Mouse (Mus musculus): Measurements from ENCODE around the gene Ly6g.
A peak's percentile ranks its signal among the peaks of the same experiment; 100 is the strongest.
"Not testable (repeated sequence)": the region's sequence is repeated elsewhere in the genome, so short reads cannot be mapped to it uniquely, and the experiment has no call there.

Ly6g gene

DNA sequence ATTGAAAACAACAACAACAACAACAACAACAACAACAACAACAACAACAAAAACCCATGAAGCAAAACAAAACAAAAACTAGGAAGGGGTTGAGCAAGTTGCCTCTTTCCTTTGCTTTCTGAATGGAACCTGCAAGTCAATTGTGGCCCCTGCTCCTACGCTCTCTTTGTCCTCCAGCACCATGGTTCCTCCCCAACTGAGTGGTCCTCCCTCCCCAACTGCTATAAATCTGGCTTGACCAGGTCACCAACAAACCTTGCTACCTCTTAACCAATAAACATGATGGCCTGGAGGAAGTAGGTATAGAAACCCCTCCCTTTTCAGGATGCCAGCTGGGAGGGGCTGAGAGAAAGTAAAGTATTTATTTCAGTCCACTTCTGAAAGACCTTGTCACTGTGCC is at the start of gene Ly6g:
Gene Ly6g, plus strand, starts transcription at position 301 of the 400 bp plus-strand sequence.
- no peak for ATAC-seq (ENCODE audit: low TSS enrichment)

DNA sequence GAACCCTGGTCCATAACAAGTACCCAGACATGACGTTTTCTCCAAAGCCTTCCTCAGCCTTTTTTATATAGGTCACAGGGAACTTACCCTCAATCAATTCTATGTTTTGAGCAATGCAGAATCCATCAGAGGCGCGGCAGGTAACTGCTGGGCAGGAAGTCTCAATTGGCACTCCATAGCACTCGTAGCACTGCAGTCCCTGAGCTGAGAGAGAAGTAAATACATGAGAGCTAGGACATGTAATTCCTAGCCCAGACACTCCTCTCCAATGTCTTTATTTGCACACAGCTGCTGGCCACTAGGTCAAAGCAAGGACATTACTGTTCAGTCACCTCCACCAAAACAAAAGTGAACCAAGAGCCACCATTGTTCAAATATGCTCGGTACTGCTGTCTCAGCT is 44.6 kb upstream of the Ly6g start:
- not testable (repeated sequence) for ATAC-seq (ENCODE audit: low TSS enrichment)

DNA sequence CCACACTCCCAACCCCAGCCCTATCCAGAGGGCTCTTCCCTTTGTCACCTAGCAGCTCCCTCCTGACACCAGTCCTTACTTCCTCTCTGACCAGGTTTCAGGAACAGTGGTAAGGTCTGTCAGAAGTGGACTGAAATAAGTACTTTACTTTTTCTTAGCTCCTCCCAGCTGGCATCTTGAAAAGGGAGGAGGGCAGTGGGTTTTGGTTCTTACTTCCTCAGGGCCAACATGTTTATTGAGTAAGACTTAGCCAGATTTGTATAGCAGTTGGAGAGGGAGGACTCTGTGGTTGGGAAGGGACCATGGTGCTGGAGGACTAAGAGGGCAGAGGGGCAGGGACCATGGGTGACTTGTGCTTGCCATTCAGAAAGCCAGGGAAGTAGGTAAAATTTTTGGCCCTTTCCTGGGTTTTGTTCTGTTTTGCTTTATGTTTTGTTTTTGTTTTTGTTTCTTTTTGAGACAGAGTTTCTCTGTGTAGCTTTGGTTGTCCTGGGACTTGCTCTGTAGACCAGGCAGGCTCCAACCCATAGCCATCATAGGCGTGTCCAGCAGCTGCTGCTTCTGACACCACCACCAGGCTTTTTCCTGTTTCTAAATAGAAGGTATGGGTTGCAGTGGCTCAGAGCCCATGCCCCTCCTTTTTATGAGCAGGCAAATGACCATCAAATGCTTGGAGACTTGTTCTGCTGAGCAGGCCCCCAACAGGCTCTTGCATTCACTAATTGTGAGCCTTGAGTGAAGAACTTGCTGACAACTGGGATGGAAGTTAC is 43.0 kb upstream of the Ly6g start, which contains the start of gene Ly6c2:
Gene Ly6c2, minus strand, starts transcription at position 110 of the 770 bp plus-strand sequence.
- not testable (repeated sequence) for ATAC-seq (ENCODE audit: low TSS enrichment)

DNA sequence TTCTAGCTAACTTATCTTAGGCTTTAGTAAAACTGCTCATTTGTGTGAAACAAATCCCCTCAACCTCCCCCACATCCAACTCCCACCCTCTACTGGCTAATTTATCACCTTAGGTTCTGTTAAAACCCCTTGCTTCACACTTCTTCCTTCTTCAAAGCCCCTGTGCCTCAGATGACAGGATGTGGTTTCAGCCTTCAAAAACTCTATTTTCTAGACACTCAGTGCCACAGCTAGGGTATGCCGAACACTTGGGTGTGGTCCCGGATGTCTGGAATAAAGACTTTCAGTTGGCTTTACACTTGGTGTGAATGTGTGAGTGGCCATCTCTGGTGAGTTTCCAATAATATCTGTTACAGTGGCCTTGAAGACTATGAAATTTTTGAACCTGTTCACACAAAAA is 38.5 kb upstream of the Ly6g start:
- no peak for ATAC-seq (ENCODE audit: low TSS enrichment)

DNA sequence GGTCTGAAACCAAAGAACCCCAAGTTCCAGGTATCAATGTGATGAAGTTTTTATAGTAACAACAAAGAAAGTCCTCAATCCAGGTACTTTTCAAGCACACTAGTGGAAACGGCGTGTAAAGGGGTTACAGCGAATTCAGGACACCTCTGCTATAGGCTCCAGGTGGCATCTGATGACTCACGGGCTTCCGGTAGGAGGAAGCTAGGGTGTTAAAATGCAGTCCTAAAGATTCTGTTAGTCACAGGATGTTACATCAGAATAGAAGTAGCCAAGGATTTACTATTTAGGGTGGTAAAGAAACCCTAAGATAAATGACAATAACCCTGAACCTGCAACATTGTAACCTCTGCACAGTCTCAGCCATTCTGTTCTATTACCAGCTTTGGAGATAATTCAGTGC is 37.6 kb upstream of the Ly6g start:
- ATAC-seq (ENCODE audit: low TSS enrichment), result not testable (repeated sequence)

DNA sequence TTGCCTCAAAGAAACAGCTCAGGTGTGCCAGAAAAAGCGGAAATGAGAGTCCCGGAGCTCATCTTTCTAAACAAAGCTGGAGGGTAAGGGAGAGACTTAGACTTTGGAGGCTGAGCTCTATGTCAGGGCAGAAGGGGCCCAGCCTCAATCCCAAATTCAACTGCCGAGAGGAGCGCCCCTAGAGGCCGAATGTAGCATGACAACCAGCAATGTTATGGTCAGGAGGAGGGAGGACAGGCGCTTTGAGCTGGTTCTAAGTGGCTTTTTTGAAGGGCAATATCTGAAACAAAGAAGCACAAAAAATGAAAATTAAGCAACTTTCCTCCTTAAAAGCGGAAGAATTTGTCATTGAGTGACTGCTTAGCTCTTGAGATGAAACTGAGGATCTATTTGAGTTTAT is 36.3 kb upstream of the Ly6g start:
- not testable (repeated sequence) for ATAC-seq (ENCODE audit: low TSS enrichment)

DNA sequence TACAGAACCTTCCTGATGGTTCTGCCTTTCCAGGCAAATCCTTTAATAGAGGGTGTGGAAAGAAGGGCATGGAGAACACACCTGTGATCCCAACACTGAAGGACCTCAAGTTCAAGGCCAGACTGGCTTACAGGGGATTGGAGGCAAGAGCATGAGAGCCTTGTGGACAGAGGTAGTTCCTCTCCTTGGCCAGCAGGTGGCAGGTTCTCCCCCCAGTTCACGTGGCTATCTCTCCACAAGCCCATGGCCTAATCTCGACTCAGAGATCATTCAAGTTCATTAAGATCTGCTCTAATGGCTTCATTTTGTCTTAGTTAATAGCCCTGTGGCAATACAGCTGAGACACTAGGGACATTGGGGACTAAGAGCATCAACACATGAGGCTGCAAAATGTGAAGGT is 35.0 kb upstream of the Ly6g start:
- ATAC-seq (ENCODE audit: low TSS enrichment), result no peak

DNA sequence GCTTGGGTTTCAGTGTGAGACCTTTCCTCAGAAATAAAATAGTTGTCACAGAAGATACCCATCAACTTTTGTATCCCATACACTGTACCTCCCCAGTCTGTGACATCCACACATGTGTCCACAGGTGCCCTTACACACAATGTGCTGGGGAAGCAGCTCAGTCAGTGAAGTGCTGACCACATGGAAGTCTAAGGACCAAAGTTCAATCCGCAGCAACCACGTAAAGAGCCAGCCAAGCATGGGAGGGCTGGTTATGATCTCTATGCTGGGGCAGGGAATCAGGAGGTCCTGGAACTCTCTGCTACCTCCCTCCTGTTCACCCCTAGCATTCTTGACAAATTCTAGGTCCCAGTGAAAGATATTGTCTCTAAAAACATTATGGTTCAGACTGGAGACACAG is 22.7 kb upstream of the Ly6g start:
- not testable (repeated sequence) for ATAC-seq (ENCODE audit: low TSS enrichment)

DNA sequence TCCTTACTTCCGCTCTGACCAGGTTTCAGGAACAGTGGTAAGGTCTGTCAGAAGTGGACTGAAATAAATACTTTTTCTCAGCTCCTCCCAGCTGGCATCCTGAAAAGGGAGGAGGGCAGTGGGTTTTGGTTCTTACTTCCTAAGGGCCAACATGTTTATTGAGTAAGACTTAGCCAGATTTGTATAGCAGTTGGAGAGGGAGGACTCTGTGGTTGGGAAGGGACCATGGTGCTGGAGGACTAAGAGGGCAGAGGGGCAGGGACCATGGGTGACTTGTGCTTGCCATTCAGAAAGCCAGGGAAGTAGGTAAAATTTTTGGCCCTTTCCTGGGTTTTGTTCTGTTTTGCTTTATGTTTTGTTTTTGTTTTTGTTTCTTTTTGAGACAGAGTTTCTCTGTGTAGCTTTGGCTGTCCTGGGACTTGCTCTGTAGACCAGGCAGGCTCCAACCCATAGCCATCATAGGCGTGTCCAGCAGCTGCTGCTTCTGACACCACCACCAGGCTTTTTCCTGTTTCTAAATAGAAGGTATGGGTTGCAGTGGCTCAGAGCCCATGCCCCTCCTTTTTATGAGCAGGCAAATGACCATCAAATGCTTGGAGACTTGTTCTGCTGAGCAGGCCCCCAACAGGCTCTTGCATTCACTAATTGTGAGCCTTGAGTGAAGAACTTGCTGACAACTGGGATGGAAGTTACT is 19.8 kb upstream of the Ly6g start:
- ATAC-seq (ENCODE audit: low TSS enrichment), result not testable (repeated sequence)

DNA sequence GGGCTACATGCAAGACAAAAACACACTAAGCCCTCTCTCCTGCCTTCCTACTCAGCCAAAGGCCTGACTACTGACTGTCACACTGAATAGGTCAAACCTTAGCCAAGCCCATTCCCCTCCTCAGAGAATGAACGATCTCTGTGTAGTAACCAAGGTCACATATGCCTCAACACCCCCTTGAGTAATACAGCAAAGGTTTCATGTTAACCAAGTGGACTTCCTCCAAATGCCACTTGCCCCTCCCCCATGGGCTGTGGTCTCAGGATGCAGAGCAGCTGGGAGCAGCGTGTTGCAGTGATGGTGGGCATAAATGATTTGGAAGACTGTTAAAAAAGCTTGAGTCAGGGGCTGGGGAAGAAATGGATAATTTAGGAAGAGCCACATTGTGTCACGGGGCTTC is 17.3 kb upstream of the Ly6g start:
- not testable (repeated sequence) for ATAC-seq (ENCODE audit: low TSS enrichment)

DNA sequence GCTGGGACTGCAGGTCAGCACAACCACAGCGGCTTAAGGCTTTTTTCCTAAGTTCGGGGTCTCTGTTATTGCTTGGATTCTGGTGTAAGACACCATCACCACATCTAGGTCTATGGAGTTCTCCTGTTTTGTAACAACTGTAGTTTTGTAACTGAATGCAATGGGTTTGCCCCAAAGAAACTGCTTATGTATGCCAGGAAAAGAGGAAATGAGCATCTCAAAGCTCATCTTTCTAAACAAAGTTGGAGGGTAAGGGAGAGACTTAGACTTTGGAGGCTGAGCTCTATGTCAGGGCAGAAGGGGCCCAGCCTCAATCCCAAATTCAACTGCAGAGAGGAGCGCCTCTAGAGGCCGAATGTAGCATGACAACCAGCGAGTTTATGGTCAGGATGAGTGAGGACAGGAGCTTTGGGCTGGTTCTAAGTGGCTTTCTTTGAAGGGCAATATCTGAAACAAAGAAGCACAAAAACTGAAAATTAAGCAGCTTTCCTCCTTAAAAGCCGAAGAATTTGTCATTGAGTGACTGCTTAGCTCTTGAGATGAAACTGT is 13.2 kb upstream of the Ly6g start:
- ATAC-seq (ENCODE audit: low TSS enrichment), result not testable (repeated sequence)

DNA sequence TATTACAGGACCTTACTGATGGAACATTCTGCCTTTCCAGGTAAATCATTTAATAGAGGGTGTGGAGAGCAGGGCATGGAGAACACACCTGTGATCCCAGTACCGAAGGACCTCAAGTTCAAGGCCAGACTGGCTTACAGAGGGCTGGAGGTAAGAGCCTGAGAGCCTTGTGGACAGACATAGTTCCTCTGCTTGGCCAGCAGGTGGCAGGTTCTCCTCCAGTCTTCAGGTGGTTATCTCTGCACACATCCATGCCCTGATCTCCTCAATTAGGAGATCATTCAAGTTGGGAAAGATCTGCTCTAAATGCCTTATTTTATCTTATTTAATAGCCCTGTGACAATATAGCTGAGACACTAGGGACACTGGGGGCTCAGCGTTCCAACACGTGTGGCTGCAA is 11.3 kb upstream of the Ly6g start:
- no peak for ATAC-seq (ENCODE audit: low TSS enrichment)

DNA sequence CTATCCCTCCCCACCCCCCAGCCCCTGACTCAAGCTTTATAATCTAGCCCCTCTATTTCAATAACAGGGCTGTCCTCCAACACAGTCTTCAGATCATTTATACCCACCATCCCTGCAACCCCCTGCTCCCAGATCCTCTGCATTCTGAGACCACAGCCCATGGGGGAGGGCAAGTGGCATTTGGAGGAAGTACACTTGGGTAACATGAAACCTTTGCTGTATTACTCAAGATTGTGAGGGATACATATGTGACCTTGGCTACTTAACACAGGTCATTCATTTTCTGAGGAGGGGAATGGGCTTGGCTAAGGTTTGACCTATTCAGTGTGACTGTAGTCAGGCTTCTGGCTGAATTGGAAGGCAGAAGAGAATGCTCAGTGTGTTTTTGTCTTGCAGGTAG is 2.0 kb upstream of the Ly6g start:
- ATAC-seq (ENCODE audit: low TSS enrichment), result no peak

DNA sequence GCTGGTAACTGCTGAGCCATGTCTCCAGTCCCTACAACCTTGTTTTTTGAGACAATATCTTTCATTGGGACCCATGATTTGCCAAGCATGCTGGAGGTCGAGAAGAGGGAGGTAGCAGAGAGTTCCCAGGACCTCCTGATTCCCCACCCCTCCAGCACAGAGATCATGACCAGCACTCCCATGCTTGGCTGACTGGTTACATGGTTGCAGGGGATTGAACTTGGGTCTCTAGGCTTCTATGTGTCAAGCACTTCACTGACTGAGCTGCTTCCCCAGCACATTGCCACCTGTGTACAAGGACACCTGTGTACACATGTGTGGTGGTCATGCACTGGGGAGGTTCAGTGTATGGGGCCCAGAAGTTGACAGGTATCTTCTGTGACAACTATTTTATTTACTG is 2.6 kb downstream of the Ly6g start:
- ATAC-seq (ENCODE audit: low TSS enrichment), result no peak

DNA sequence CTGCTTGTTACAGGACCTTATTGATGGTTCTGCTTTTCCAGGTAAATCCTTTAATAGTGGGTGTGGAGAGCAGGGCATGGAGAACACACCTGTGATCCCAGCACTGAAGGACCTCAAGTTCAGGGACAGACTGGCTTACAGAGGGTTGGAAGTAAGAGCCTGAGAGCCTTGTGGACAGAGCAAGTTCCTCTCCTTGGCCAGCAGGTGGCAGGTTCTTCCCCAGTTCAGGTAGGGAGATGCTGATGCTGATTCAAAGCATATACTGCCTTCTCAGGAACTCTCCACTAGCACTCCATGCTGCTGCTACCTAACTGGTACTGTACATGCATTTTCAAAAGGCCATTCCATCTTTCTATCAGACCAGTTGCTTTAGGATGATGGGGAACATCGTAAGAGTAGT is 20.5 kb downstream of the Ly6g start:
- peak; percentile 70; the same call in 1 of the 2 replicates for ATAC-seq (ENCODE audit: low TSS enrichment)

DNA sequence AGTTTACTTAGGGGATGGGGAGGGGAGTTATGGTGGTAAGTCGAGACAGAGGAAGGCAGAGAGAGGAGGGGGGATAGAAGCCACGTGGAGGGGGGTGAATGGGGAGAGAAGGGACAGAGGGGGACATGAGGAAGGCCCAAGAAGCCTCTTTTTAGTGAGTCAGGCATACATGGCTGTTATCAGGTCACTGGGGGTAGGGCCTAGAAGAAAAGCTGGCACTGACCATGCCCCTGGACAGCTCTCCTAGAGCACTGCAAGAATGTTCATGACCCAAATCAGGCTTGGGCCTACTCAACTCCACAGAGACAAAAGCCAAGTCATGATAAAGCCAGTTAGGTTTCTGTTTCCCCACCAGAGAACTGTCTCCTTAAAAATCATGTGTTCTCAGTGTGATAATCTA is 31.3 kb downstream of the Ly6g start:
- no peak for ATAC-seq (ENCODE audit: low TSS enrichment)

DNA sequence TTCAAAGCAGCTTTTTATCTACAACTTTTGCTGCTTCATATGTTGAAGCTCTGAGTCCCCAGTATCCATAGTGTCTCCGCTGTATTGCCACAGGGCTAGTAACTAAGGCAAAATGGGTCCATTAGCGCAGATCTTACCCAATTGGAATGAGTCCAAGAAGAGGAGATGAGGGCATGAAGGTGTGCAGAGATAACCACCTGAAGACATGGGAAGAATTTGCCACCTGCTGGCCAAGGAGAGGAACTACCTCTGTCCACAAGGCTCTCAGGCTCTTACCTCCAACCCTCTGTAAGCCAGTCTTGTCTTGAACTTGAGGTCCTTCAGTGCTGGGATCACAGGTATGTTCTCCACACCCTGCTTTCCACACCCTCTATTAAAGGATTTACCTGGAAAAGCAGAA is 34.1 kb downstream of the Ly6g start:
- no peak for ATAC-seq (ENCODE audit: low TSS enrichment)

DNA sequence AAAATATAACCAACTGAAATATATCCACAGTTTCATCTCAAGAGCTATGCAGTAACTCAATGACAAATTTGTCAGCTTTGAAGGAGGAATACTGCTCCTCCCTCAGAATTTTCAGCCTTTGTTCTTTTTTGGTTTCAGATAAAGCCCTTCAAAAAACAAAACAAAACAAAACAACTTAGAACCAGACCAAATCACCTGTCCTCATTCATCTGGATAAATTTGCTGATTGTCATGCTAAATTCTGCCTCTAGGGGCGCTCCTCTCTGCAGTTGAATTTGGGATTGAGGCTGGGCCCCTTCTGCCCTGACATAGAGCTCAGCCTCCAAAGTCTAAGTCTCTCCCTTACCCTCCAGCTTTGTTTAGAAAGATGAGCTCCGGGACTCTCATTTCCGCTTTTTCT is 35.5 kb downstream of the Ly6g start:
- ATAC-seq (ENCODE audit: low TSS enrichment), result not testable (repeated sequence)

Data from frontal cortex, adult (tissue).